Mouse (Mus musculus) limb, embryonic 10.5 days (tissue): Measurements from ENCODE around the gene Spop. TPM values are rescaled to one million over a fixed set of nuclear protein-coding genes. Genes with fewer than 3 reads are reported as not detected.

ENCODE experiments used
- DNase-seq: peaks from one replicate; pipeline ENCODE4 v3.0.0-alpha.2; 2017; ENCODE audit warnings: low spot score
- H3K27ac ChIP-seq: fragments of 300-500 bp; sonication (generic); 2 replicates; pipeline ENCODE4 v1.5.1; 2016; ENCODE audit warnings: mild to moderate bottlenecking
- H3K27me3 ChIP-seq: fragments of 300-500 bp; sonication (generic); 2 replicates; pipeline ENCODE4 v1.6.1; 2016; ENCODE audit warnings: low read depth, mild to moderate bottlenecking; ENCODE audit not compliant: poor library complexity, severe bottlenecking
- H3K36me3 ChIP-seq: fragments of 300-500 bp; sonication (generic); 2 replicates; pipeline ENCODE4 v1.6.1; 2016; ENCODE audit warnings: mild to moderate bottlenecking, moderate library complexity
- H3K4me1 ChIP-seq: fragments of 300-500 bp; sonication (generic); 2 replicates; pipeline ENCODE4 v1.6.1; 2016
- H3K4me3 ChIP-seq: fragments of 300-500 bp; sonication (generic); 2 replicates; pipeline ENCODE4 v1.5.1; 2016; ENCODE audit warnings: mild to moderate bottlenecking, moderate library complexity
- H3K9me3 ChIP-seq: fragments of 300-500 bp; sonication (generic); replicated peaks from 2 replicates; pipeline ENCODE4 v1.6.1; 2016; ENCODE audit warnings: mild to moderate bottlenecking
- WGBS: fragments of 180-500 bp; shearing (Covaris S2); methylation state at CpG from one replicate; pipeline ENCODE4 v1.1.7; 2016; 5-methylcytosine and 5-hydroxymethylcytosine counted together
- polyA plus RNA-seq: library from polyadenylated mRNA; unstranded; fragments of >200 nt; fragmentation: Nextera tagmentation; extraction: Ambion mirVana; gene quantifications from 2 replicates; pipeline ENCODE4 v1.2.1, GENCODE M21; 2016

Gene Spop
- polyA plus RNA-seq, 1 experiment from 2014 or later, result 123 TPM

DNA sequence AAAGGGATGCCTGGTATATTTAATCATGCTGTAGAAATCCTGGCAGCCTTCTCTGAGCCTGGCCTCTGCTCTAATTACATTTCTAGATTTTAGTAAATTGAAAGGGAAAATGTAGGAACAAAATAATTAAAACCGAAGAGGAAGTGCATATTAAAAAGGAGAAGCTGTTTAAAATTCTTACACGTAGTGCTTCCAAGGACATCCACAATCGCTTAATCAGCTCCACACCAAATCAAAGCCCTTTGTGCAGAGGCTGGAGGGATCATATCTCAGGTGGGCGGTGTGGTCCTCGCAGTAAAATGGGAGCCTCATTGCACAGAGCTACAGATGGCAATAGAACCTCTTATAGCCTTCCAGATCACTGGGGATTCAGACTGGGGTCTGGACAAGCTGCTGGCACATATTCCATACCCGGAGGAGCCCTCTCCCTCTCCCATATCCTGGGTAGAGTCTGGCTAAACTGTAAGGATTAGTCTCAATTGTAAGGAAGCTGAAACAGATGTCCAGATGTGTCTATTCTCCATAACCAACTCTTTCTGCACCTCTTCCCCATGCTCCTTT is 2.3 kb upstream of the Spop start:
- H3K27me3 ChIP-seq, result no peaks in the 10 kb centered on the region
- no peak overlapping the region for H3K27ac ChIP-seq
- no peak for DNase-seq
- no peaks in the 10 kb centered on the region for H3K36me3 ChIP-seq
- 78% methylated on average over 6 of the region's 6 CpGs for WGBS
- no peaks in the 10 kb centered on the region for H3K9me3 ChIP-seq
- H3K4me1 ChIP-seq, result peaks cover 18% of the 10 kb centered on the region
- no peak overlapping the region for H3K4me3 ChIP-seq

DNA sequence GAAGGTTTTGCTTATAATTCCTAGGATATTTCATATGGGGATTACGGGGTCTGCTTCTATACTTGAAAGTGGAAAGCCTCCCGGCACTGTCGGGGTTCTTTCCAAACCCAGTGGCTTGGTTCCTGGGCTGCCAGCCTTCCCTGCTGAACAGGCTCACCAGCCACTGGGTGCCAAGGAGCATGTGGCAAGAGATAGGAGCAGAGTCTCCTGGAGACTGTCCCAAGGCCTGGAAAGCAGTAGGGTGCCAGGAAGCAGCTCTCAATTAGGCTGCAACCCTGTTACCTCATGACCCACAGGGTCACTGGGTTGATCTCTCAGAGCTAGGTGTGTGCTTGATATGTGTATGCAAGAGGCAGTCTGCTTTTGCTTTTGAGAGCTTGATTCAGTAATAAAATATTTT is 1.3 kb upstream of the Spop start:
- no peaks in the 10 kb centered on the region for H3K27me3 ChIP-seq
- H3K9me3 ChIP-seq, result no peaks in the 10 kb centered on the region
- no peak overlapping the region for H3K4me3 ChIP-seq
- no peak overlapping the region for H3K27ac ChIP-seq
- WGBS, result 88% methylated on average over 3 of the region's 3 CpGs
- peaks cover 22% of the 10 kb centered on the region for H3K4me1 ChIP-seq
- H3K36me3 ChIP-seq, result no peaks in the 10 kb centered on the region
- DNase-seq, result no peak

DNA sequence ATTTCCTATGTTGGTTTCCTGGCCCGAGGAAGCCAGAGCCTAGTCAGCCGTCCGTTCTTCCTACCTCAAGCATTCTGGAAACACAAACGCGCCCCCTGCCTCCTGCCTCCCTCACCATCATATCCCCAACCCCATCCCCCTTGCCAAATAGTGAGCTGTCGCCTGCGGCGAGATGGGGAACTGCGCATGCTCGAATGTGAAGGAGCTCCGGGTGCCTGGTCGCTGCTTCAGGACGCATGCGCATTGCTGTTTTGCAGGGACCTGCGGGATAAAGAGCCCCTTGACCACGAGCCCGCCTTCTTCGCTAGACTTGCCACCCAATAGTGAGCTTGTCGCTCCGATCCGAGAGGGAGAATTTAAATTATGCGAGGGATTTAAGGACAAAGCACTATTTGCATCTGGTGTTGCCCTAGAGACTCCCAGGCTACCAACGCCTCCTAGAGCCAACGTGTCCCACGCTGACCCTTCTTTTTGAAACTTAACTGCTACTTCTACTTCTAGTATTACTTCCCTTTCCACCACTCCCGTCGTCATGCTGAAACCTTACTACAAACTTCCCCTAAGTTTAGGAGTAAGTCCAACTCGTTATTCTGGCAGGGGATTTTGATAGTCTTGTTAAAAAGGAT is 769 bp downstream of the Spop start:
- H3K36me3 ChIP-seq, result peaks cover 14% of the 10 kb centered on the region
- peaks cover 22% of the 10 kb centered on the region for H3K4me1 ChIP-seq
- H3K4me3 ChIP-seq, result peak overlapping the region; percentile 73
- H3K9me3 ChIP-seq, result no peaks in the 10 kb centered on the region
- no peaks in the 10 kb centered on the region for H3K27me3 ChIP-seq
- DNase-seq, result peak; percentile 99
- peak overlapping the region; percentile 86 for H3K27ac ChIP-seq
- WGBS, result under 1% methylated on average over 28 of the region's 28 CpGs

DNA sequence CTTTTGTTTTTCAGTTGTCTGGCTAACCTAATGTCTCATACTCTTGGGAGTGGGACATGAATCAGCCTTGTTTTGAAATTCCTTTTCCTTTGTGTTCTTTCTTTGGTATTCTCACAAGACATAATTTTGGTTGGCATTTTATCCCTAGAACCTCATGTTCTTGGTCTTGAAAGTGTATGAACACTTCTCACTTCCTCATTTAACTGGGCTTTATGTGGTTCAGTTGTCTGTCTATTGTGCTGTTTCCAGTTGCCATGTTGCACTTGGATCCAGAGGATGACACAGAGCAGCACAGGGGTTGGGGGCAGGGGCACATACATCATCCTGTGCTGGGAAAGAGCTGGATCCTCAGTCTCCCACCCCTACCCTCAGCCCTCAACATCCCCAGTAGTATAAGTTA is 2.1 kb downstream of the Spop start:
- Histone ChIP-seq H3K4me3 (peak overlapping the region; percentile 73), H3K9me3 (no peaks in the 10 kb centered on the region), H3K4me1 (peaks cover 22% of the 10 kb centered on the region), H3K36me3 (peaks cover 16% of the 10 kb centered on the region), H3K27me3 (no peaks in the 10 kb centered on the region), H3K27ac (peak overlapping the region; percentile 46; the same call in 1 of the 2 replicates)
- no peak for DNase-seq

DNA sequence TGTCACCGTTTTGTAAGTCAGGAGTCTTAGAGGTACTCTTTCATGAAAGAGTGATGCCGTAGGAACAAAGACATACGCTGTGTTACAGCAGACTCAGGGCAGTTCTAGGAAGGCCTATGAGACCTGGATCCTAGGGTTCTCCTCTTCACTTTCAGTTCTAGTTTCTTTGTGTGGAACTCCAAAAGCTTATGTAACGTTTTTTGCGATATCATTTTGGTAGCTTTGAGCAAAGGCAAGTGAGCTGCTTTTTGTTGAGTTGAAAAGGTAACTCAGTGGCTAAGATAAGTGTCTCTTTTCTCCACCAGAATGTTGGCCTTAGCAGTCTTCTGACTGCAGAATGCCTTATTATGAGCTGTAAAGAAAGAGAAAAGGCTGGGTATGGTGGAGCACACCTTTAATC is 3.5 kb downstream of the Spop start:
- H3K4me1 ChIP-seq, result peaks cover 17% of the 10 kb centered on the region
- peaks cover 20% of the 10 kb centered on the region for H3K36me3 ChIP-seq
- 92% methylated on average over 5 of the region's 5 CpGs for WGBS
- H3K27ac ChIP-seq, result no peak overlapping the region
- H3K4me3 ChIP-seq, result no peak overlapping the region
- H3K27me3 ChIP-seq, result no peaks in the 10 kb centered on the region
- H3K9me3 ChIP-seq, result no peaks in the 10 kb centered on the region
- no peak for DNase-seq

DNA sequence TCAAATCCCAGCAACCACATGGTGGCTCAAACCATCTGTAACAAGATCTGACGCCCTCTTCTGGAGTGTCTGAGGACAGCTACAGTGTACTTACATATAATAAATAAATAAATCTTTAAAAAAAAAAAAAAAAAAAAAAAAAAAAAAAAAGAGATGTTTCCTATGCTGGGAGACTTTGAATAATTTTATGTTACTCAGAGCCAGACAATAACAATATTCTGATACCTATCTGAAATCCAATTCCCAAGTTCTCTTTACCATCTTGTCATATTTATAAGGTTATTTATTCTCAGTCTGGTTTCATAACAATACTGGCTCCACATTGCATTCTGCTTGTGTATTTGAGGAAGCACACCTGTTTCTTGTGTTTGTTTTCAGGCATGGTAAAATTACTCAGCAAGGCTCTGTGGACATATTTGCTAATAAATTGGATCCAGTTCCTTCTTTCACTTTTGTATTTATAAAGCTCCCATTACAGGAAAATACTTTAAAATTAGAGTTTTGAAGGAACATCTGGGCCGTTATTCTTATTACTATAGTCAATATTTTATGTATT is 7.1 kb downstream of the Spop start:
- H3K27ac ChIP-seq, result no peak overlapping the region
- H3K9me3 ChIP-seq, result no peaks in the 10 kb centered on the region
- no peak overlapping the region for H3K4me3 ChIP-seq
- H3K4me1 ChIP-seq, result peaks cover 8% of the 10 kb centered on the region
- no peaks in the 10 kb centered on the region for H3K27me3 ChIP-seq
- DNase-seq, result no peak
- 82% methylated on average over 2 of the region's 2 CpGs for WGBS
- H3K36me3 ChIP-seq, result peaks cover 26% of the 10 kb centered on the region

DNA sequence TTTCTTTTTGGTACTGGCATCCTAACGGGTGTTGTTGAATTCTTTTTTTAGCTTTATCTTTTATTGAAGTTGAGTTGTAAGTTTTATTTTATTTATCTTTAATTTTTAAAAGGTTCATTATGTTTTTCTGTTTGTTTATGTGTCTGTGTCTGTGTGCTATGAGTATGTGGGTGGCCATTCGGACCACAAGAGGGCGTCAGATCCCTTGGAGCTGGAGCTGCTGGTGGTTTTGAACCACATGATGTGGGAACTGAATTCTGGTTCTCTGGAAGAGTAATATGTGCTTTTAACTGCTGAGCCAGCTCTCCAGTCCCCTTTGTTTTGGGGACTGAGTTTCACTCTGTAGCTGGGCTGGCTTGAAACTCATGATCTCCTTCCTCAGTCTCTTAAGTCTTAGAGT is 9.6 kb downstream of the Spop start:
- no peak for DNase-seq
- Histone ChIP-seq H3K4me3 (no peak overlapping the region), H3K36me3 (peaks cover 21% of the 10 kb centered on the region), H3K27me3 (no peaks in the 10 kb centered on the region), H3K27ac (no peak overlapping the region), H3K9me3 (no peaks in the 10 kb centered on the region), H3K4me1 (no peaks in the 10 kb centered on the region)
- WGBS, result 81% methylated on average over 3 of the region's 3 CpGs

DNA sequence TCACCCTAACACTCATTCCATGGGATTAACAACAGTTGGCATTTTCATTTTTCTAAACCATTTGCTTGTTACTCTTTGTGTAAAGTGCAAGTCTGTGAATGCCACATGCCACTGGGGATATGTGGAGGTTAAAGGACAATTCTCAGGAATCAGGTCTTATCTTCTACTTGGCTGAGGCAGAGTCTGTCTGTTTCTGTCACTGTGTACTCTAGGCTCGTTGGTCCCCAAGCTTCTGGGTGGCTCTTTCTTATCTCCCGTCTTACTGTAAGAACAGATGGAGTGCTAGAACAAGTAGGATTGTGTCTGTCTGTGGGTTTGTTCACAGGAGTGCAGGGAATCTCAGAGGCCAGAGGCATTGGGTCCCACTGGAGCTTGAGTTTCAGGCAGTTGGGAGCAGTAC is 17.5 kb downstream of the Spop start:
- no peak for DNase-seq
- no peaks in the 10 kb centered on the region for H3K27me3 ChIP-seq
- 0 out of 2 replicates have a peak, but pooled peaks cover 6% of the 10 kb centered on the region for H3K36me3 ChIP-seq
- H3K4me3 ChIP-seq, result no peak overlapping the region
- H3K27ac ChIP-seq, result no peak overlapping the region
- 93% methylated on average over 2 of the region's 2 CpGs for WGBS
- no peaks in the 10 kb centered on the region for H3K9me3 ChIP-seq
- H3K4me1 ChIP-seq, result no peaks in the 10 kb centered on the region

DNA sequence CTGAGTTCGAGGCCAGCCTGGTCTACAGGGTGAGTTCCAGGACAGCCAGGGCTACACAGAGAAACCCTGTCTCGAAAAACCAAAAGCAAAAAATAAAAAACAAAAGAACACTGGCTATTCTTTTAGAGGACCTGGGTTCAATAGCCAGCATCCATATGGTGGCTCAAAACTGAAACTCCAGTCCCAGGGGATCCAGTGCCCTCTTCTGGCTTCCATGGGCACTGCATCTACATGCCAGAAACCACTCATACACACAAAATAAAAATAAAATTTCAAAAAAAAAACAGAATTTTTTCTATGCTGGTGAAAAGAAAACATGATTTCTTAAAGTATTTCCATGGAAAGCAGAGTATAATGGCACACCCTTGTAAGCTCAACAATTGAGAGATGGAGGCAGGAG is 18.3 kb downstream of the Spop start:
- no peaks in the 10 kb centered on the region for H3K27me3 ChIP-seq
- H3K4me1 ChIP-seq, result no peaks in the 10 kb centered on the region
- 87% methylated on average over 2 of the region's 2 CpGs for WGBS
- no peaks in the 10 kb centered on the region for H3K9me3 ChIP-seq
- no peak overlapping the region for H3K4me3 ChIP-seq
- DNase-seq, result peak; percentile 44
- peaks cover 10% of the 10 kb centered on the region; the same call in 1 of the 2 replicates for H3K36me3 ChIP-seq
- no peak overlapping the region for H3K27ac ChIP-seq

DNA sequence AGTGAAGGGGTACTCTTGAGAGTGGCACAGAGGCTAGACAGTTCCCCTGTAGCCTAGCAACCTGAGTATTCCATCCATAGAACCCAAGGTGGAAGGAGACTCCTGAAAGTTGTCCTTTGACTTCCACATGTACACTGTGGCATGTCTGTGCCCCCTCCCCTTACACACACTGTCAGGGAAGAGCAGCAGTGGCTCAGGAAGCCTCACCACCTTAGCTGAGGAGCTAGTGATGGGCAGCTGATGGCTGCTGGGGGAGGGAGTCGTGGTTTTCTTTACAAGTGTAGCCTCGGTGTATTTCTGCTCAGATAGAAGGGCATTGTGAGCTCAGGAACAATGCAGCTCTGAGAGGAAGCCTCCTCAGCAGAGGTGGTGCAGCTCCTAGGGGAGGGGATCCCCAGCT is 31.5 kb downstream of the Spop start:
- DNase-seq, result no peak
- 66% methylated on average over 2 of the region's 2 CpGs for WGBS

DNA sequence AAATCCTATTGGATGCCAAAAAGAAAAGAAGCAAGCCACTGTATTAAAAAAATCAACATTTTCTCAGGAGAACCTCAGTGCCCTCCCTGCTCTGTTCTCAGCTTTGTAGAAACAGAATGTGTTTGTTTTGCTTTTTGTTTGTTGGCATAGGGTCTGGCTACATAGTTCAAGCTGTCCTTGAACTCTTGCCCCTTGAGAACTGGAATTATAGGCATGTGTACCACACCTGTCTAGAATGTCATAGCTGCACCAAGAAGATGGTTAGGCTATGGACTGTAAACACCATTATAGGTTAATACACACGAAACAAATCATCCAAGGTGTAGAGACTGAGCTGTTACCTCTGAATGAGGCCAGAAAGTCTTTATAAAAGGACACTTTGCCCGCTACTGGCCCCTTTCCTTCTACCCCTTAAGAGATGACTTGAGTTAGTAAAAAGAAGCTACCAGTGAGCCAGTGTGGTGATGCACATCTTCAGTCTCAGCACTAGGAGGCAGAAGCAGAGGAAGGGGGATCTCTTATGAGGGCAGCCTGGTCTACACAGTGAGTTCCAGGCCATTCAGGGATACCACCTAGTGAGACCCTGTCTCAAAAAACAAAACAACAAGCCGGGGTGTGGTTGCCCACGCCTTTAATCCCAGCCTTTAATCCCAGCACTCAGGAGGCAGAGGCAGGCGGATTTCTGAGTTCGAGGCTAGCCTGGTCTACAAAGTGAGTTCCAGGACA is 32.9 kb downstream of the Spop start:
- H3K4me1 ChIP-seq, result no peaks in the 10 kb centered on the region
- 94% methylated on average over 6 of the region's 6 CpGs for WGBS
- H3K27me3 ChIP-seq, result no peaks in the 10 kb centered on the region
- H3K36me3 ChIP-seq, result peaks cover 21% of the 10 kb centered on the region
- H3K9me3 ChIP-seq, result no peaks in the 10 kb centered on the region
- H3K4me3 ChIP-seq, result no peak overlapping the region
- no peak overlapping the region for H3K27ac ChIP-seq
- no peak for DNase-seq

More for the DNA sequence above, 31.5 kb downstream of the Spop start:
- no peaks in the 10 kb centered on the region for H3K9me3 ChIP-seq
- H3K4me1 ChIP-seq, result no peaks in the 10 kb centered on the region
- H3K27me3 ChIP-seq, result no peaks in the 10 kb centered on the region
- H3K4me3 ChIP-seq, result no peak overlapping the region
- peaks cover 10% of the 10 kb centered on the region for H3K36me3 ChIP-seq
- H3K27ac ChIP-seq, result no peak overlapping the region

DNA sequence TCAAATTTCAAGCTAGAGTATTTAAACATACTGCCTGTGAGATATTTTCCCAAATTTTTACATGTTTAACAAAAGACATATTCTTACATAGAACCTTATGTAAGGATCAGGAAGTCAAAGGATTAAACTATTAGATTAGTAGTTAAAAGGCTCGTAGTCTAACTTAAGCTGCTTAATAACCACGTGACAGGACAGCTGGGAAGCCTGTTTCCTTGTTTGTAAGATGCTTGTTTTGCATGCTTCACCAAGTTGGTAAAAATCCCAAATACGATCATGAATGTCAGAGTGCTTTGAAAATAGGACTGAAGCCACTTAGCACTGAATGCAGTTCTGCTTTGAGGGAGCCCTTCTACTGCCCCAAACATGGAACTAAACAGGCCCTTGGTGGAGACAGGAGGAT is 34.5 kb downstream of the Spop start:
- no peaks in the 10 kb centered on the region for H3K9me3 ChIP-seq
- peaks cover 7% of the 10 kb centered on the region for H3K4me1 ChIP-seq
- peaks cover 23% of the 10 kb centered on the region for H3K36me3 ChIP-seq
- 90% methylated on average over 3 of the region's 3 CpGs for WGBS
- no peaks in the 10 kb centered on the region for H3K27me3 ChIP-seq
- no peak overlapping the region for H3K27ac ChIP-seq
- DNase-seq, result no peak
- H3K4me3 ChIP-seq, result no peak overlapping the region

DNA sequence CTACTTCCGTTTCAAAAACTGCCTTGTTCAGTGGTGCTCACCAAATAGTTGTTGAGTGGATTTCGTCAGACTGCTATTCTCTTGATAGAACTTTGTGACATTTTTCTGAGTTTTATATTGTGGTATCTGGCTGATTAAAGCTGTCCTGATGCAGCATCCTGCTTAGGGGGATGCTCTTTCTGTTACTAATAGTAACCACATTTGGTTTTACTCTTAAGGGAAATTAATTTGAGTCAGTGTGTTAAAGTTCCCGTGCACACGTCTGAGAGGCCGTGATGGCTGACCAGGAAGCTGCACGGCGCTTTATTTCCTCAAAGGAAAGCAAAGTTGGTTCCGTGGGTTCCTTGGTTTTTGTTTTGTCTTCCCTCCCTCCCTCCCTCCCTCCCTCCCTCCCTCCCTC is 41.5 kb downstream of the Spop start:
- H3K4me3 ChIP-seq, result no peak overlapping the region
- no peak for DNase-seq
- no peaks in the 10 kb centered on the region for H3K27me3 ChIP-seq
- H3K36me3 ChIP-seq, result peaks cover 20% of the 10 kb centered on the region
- whole genome bisulfite sequencing, result 68% methylated on average over 8 of the region's 8 CpGs
- H3K27ac ChIP-seq, result peak overlapping the region; percentile 14; the same call in 1 of the 2 replicates
- peaks cover 23% of the 10 kb centered on the region for H3K4me1 ChIP-seq
- H3K9me3 ChIP-seq, result no peaks in the 10 kb centered on the region
